Mouse (Mus musculus): ENCODE measurements around the gene Tmem222.

- TF ChIP-seq CTCF (IDR thresholded peaks at IDR 0.05; ENCODE audit: control insufficient read depth, insufficient read depth, insufficient read length) (no peak), CEBPB (IDR thresholded peaks at IDR 0.05; ENCODE audit: low read depth) (no peak), MAX (IDR thresholded peaks at IDR 0.05) (no peak), USF1 (IDR thresholded peaks at IDR 0.05; ENCODE audit: low read depth) (no peak), MYOG (IDR thresholded peaks at IDR 0.05; ENCODE audit: control insufficient read depth, extremely low read depth, insufficient read length) (no peak)
Observed at GRCm38 (mm10) chr4:133278067-133278466, 475 bp upstream of the Tmem222 start.
